Mouse (Mus musculus) spleen, adult 12 weeks (tissue): Measurements from ENCODE around the gene Vsx2.
A peak's percentile ranks its signal among the peaks of the same experiment; 100 is the strongest.

ENCODE experiments used
- DNase-seq: peaks from one replicate; pipeline ENCODE4 v3.0.0; 2022; ENCODE audit warnings: low spot score

Vsx2 gene

DNA sequence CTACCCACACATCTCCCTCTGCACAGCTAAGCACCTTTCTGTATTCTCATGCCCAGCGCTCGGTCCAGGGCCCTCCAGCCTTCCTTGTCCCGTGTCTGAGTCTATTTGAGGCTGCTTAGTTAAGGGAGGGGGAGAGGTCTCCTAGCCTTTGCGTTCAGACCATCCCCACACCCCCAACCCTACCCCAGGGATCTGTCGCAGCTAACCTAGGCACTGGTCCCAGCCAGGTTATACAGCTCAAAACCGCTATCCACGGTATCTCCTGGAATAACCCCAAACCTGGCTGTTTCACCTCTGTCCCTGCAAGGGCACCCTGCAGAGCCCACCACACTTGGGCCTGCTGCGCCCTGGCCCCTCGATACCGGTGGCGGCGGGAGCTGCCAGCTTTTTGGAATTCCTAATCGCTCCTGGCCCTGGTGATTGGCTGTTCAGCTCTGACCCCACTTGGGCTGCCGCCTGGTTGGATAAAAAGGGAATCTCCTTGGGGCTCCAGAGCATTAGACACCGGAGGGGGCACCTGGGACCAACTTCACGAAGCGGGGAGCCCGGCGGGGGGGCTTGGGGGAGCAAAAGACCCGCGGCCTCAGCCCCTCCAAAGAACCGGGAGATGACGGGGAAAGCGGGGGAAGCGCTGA is at the start of gene Vsx2:
Gene Vsx2 (plus strand): TSS at position 427 of the 635 bp plus-strand sequence.
- DNase-seq: no peak

DNA sequence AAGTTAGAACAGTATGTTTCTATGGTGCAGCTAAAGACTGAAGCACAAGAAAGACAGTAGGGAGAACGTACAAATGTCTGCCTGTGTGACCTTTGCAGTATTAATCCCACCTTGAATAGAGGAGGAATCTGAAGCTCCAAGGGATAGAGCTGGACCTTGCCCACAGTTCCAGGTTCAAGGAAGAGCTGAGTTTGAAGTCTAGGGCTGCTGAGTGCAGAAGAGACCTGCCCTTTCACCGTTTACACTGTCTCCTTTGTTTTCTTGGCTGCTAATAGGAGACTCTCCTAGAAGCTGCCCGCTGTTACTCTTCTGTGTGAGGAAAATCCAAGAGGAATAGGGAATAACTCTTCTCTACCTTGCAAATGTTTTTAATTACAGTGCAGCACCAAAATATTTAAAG is 45.8 kb upstream of the Vsx2 start:
- DNase-seq: no peak

DNA sequence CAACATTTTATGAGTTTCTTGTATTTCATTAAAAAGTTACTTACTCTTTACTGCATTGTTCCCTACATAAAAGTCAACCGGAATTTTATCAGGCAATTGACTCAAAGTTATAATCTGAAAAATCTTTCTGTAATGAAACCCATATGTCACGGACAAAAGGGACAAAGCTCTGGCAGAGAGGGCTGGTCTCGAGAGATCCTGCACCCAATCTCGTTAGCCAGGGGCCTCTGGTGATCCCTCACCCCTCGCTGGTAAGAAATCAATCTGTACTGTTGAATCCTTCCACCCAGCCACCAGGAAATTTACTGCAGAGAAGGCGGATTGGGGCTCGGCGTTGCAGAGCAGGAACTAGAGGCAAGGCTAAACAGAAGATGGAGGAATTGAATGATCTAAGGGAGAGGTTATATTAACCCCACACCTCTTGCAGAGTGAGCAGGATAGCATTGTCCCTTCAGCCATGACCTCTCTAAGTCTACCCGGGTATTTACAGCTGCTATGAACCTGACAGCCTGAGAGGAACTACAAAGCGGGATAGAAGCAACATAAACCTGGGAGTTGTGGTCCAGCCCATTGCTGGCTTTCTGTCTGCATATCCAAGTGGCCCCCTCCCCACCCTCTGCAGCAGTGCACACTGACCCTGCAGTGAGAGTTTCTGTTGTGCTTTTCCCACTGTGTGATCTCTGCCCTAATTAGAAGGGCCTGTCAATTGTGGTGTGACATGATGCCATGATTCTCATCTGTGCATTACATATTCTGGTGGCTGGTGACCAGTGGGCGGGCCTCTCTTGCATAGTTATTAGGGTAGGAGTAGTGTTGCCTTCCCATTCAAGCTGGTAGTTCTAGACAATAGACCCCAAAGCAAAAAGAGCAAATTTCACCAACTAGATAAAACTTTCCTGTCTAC is 45.2 kb upstream of the Vsx2 start:
- DNase-seq: no peak

DNA sequence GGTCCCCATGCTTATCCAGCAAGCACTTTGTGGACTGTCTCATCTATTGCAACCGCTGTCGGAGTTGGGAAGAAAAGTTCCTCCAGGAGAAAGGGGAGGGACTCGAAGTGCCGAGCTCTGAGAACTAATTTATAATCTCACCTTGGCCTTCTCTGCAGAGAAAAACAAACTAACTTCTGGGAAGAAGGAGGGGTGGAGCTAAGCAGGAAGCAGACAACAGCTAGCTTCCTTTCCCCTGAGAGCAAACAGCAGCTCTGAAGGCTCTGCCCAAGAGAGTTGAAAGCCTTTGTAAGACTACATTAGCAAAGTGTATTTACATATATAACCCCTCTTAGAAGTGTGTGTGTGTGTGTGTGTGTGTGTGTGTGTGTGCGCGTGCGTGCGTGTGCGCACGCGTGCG is 44.1 kb upstream of the Vsx2 start:
- DNase-seq: no peak

DNA sequence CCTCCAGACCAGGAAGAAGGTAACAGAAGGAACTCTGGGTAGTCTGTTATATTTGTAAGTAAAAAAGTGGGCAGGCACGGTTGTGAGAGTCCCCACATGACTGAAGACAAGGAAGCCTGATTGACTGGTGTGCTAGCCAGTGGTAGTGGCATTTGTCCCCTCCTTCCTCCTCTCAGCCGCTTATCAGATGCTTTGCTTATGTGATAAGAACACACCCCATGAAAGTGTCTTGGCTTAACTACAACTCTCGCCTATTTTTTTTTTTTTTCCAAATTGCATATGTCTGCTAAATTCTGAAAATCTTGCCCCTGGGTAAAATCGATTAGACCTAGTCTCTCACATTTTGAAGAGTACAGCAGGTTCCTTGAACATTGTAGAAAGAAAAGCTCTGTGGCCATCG is 39.1 kb upstream of the Vsx2 start:
- DNase-seq: no peak

DNA sequence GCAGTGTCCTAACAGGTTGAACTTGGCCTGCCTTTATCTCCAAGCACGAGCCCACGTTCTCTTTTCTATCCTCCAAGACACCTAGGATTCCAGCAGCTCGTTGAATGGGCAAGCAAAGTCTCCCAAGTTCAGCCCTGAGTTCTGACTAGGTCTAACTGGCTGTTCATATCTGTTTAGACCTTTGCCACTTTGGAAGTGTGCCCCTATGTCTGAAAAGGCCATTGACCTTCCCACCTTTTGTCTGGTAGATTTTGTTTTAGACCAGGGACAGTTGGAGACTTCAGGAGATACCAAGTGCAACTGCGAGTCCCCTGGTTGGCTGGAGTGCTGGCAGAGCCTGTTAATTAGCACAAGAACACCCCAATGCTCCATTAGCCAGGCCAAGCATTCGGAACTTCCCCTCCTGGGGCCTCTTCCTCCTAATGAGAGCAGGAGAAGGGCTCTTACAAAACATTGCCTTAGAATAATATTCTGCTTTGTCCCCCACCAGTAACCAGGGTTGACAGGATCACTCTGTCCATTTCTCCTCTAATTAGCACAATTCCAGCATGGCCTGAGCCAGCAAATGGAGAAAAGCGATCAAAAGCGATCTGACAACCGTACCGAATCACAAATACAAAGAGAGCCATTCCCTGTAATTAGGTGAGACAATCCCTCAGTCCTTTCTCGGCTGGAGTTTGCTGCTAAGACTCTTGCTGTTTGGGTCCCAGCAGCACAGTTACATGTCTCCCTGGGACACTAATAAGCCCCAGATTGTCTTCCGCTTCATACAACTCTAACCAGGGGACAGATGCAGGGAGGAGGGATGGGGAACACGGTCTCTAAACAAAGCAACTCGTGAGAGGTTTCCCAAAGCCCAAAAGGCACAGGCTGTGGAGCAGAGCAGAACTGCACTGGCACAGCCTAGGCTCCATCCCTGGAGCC is 37.4 kb upstream of the Vsx2 start:
- no peak for DNase-seq

DNA sequence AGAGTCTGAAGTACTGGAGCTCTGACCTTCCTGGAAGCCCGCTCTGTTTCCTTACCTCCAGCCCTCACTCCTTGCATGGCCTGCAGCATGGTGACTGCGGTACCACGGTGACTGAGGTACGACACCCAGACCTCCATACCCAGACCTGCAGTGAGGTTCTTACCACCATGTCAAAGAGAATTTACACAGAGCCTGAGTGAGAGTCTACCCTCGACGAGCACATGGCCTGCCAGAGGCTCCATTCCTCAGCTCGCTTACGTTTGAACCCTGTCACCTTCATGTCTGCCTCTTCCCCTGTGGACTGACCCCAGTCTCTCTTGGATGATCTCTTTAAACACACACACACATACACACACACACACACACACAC is 36.7 kb upstream of the Vsx2 start:
- no peak for DNase-seq

DNA sequence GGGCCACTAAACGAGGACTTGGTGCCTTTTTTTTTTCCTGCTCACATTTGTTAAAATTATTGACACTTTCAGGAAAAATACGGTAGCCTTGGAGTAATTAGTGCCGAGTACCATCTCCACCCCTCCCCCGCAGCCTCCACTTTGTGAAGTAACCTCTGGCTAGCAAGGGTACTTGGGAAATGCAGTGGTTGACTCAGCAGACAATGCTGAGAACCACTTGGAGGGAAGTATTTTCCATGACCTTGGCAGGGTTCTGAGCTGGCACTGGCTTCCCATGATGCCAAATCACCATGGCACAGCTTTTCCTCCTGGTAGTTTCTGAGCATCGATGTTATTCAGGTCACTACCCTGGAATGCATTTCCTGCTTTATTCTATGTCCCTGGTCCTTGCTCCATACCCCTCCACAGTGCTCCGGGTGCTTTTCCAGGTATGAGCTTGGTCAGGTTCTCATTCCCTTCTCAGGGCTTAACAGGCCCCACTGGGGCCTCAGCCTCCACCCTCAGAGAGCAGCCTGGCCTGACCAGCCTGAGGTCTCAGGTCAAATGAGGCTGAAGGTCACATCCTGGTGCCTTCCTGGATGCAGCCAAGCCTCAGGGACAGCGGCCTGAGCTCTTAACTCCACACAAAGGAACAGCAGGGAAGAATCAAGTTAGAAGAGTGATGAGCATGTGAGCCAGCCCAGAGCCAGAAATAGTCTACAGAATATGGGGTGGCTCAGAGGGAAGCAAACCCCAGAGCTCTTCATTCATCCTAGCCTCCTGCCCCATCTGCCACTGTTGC is 35.7 kb upstream of the Vsx2 start:
- DNase-seq: no peak

DNA sequence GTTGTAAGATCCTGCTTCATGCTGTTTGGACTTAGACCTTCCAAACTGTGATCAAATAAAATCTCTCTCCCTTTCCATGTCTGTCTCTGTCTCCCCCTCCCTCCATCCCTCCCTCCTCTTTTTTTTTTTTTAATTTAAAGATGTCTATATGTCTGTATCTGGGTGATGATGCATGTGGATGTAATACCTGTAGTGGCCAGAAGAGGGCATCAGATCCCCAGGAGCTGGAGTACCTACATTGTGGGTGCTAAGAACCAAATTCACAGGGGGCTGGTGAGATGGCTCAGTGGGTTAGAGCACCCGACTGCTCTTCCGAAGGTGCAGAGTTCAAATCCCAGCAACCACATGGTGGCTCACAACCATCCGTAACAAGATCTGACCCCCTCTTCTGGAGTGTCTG is 30.0 kb upstream of the Vsx2 start:
- peak; percentile 14 for DNase-seq

DNA sequence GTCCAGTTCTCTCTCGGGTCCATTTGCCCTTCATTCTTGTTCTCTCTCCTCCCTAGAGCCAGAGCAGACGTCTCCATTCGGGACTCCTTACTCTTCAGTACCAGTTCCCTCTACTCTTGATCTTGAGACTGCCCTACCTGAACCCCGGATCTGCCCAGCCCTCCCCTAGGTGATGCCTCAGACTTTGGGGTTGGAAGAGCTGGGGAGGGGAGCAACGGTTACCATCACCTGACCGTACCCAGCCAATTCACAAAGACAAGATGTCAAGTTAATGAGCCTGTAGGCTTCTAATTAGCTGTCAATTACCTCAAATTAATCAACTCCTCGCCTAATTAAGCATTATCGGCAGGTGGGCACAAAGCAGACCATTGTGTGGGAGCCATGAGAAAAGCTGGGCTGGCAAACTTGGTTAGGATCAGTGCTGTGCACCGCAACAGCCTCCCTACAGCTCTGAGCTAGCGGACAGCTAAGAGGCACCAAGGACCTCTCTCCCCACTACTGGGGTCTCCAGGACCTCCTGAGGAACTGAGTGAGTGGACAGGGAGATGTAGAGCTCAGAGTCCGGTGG is 28.1 kb upstream of the Vsx2 start:
- no peak for DNase-seq

DNA sequence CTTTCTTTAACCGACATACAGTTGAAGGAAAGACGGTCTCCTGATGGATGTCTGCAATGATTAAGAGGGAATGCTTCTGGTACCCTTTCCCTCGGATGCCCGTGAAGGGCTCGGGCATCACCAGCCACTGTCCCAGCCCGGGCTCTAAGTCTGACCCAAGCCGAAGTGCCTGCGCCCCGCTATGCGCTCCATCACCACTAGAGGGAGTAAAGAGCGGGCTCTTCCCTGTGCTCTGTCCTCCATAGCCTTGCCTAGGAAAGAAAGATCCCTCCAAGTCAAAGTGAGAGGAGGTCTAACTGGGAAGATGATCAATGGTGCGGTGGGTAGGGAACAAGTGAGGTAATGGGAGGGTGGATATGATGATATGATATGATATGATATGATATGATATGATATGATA is 23.5 kb upstream of the Vsx2 start:
- peak; percentile 43 for DNase-seq

DNA sequence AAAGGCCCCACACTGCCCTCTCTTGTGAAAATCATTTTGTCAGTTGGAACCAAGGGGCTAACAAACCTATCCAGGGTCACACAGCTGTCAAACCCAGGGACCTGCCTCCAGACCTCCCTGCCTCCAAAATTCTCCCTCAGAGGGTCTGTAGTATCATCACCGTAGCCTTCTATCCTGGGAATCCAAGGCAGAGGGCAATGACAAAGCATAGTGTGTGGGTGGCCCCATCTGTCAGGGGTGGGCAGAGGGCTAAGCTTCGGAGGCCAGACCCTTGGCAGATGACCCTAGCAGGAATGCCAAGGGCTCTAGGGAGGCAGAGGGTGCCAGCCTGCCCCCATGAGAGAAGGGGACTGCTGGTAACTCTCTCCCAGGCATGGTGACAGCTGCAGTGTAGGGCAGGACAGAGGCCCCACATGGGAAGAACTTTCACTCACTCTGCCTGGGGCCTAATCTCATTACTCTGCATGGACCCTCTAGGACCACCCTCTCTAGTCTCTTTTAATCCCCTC is 22.9 kb upstream of the Vsx2 start:
- no peak for DNase-seq

DNA sequence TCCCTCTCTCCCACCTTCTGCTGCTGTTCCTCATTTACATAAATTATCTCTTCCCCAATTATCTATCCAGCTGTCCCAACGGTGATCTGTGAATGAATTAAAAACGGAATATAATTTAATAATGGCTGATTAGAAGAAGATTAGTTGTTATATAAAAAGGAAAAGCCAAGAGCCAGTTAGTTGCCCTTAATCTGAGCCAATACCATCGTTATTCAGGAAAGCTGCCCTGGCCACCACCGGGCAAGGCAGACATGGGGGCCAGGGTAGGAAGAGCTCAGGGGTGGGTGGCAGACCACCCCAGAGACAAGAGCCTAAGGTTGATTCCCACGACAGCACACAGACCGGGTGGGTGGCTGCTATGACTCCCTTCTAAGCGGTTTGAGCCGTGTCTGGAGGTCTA is 21.3 kb upstream of the Vsx2 start:
- DNase-seq: no peak

DNA sequence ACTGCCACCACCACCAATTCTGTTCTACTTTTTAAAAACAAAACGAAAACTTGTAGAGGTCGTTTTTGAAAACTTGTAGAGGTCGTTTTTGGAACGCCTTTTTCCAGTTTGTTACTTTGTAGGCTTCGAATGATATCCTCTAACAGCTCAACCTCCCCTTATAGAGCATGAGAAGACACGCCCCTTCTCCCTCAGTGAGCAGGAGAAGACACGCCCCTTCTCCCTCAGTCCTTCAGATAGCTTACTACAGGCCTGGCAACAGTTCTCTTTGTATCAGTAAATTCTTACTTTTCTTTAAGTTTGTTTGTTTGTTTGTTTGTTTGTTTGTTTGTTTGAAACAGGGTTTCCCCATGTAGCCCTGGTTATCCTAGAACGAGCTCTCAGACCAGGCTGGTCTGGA is 14.3 kb upstream of the Vsx2 start:
- DNase-seq: no peak

DNA sequence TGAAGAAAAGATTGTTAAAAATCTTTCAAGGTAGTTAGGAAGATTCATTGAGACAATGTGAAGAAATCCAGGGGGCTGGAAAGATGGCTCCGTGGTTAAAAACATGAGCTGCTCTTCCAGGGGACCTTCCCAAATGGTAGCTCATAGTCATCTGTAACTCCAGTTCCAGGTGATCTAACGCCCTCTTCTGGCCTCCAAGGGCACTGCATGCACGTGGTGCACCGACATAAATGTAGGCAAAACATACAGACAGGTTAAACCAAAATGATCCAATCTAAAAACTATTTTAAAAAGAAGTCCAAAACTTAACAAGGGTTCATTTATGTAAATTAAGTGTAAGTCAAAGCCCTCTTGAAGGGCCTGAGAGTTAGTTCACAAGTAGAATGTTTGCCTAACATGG is 7.0 kb upstream of the Vsx2 start:
- DNase-seq: no peak

DNA sequence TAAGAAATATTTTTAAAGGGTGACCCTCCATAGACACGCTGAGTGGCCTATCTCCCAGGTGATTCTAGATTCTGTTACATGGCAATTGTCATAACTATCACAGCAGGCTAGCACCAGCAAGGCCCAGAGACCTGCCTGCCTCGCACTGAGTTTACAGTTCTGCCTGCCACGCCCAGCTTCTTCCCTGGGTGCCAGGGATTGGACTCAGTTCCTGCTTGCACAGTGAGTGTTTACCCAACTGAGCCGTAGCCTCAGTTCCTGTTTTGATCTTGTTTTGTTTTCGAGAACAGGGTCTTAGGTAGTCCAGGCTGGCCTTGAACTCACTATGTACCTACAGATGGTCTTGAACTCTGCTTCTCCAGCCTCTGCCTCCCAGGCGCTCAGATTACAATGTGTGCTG is 2.0 kb upstream of the Vsx2 start:
- no peak for DNase-seq

DNA sequence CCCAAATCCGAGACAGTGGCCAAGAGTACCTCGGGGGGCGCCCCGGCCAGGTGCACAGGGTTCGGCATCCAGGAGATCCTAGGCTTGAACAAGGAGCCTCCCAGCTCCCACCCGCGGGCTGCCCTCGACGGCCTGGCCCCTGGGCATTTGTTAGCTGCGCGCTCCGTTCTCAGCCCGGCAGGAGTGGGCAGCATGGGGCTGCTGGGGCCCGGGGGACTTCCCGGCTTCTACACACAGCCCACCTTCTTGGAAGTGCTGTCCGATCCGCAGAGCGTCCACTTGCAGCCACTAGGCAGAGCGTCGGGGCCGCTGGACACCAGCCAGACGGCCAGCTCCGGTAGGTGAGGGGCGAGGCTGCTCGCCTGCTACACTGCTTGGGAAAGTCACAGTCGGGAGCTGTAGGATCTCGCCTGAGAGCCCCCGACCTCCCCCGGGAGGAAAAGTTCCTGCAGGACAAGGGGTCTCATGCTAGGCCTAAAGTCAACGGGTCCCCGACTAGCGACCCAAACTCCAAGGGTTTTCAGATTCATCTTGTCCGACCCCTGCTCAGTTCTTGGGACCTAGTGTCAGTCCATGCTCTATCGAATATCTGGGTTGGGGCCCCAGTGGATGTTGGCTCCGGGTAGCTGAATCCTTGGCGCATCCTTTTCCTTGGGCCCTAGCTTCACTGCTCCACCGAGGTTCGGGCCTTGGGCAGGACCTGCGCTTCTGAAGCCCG is 573 bp downstream of the Vsx2 start:
- no peak for DNase-seq

DNA sequence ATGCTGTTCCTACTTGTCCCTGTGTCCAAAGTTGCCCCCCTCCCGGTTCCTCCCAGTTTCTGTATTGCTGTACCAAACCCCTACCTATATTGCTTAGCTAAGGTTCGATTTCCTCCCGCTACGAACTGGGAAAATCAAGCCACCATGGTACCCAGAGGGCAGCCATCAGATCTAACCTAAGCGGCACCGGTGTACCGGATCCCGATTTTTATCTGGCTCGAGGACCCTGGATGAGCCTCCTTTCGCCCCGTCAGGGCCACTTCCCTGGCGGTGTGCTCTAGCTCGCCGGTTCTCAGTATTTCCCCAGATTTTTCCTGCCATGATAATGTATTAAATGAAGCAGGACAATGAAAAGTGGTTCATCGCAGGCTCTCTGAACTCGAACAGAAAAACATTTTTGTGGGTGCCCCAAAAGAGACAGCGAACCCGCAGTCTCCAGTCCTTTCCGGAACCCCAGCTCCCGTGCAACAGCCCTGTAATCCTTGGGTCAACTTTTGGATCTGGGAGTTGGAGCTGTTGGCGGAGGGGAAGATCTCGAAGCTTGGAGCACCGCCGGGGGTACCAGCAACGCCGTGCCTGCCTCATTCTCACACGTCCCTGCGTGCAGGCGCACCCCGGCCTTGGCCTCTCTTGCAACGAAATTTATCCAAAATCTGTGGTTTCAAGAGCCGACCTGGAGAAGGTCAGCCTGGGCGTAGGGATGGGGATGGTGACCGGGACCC is 1.3 kb downstream of the Vsx2 start:
- no peak for DNase-seq

DNA sequence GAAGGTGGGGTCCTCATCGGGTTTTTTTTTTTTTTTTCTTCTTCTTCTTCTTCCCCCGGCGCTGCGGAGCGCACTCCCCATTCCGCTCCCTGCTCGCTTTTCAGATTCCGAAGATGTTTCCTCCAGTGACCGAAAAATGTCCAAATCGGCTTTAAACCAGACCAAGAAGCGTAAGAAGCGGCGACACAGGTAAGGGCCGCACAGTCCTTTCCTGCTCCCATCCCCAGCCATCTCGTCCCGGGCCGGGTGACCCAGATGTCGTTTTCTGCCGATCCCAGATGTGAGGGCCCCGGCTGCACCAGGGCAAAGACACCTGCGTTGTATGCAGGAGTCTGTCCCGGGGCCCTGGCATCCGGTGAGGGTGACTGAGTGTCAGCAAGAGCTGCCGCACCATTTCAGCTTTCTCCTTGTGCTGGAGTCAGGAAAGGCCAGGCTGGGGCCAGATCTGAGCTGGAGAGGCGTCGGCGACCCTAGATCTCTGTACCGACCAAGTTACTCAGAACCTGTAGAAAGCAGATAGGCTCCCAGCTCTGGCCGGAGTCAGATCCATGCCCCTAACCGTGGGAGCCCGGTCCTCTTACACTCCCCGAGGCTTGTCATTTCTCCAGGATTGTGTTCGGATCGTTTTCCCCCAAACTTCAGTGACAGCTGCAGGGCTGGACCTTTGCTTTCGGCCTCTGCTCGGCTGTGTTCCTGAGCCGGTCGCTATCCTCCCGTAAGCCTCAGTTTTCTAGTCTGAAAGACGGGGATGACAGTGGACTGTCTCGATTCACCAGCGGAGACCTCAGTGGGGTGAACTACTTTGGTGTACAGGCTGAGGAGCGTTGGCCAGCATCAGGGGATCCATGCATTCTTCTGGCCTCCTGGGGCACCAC is 2.1 kb downstream of the Vsx2 start:
- no peak for DNase-seq
